Mouse (Mus musculus) kidney, embryonic 16.5 days (tissue): ENCODE results near the gene Kdm2a. TPM values are rescaled to one million over a fixed set of nuclear protein-coding genes. Genes with fewer than 3 reads are reported as not detected.
A peak's percentile ranks its signal among the peaks of the same experiment; 100 is the strongest.

Experiments used
- ATAC-seq: fragments of 200-750 bp; cut with Nextera tagmentation; 2 replicates; pipeline ENCODE4 v1.8.0; 2017; ENCODE audit warnings: moderate TSS enrichment; ENCODE audit not compliant: low FRiP score, low TSS enrichment
- H3K27ac ChIP-seq: fragments of 300-500 bp; sonication (generic); 2 replicates; pipeline ENCODE4 v1.5.1; 2014; ENCODE audit warnings: low read length
- H3K27me3 ChIP-seq: fragments of 300-500 bp; sonication (generic); 2 replicates; pipeline ENCODE4 v1.6.1; 2014; ENCODE audit warnings: low read length, control low read depth, mixed read lengths; ENCODE audit not compliant: insufficient read depth
- H3K36me3 ChIP-seq: fragments of 300-500 bp; sonication (generic); 2 replicates; pipeline ENCODE4 v1.6.1; 2014; ENCODE audit warnings: low read length, control low read depth, mixed read lengths; ENCODE audit not compliant: insufficient read depth
- H3K4me1 ChIP-seq: fragments of 300-500 bp; sonication (generic); 2 replicates; pipeline ENCODE4 v1.6.1; 2014; ENCODE audit warnings: low read length, control low read depth, mixed read lengths; ENCODE audit not compliant: insufficient read depth
- H3K4me2 ChIP-seq: fragments of 300-500 bp; sonication (generic); replicated peaks from 2 replicates; pipeline ENCODE4 v1.6.1; 2014; ENCODE audit warnings: low read depth, low read length
- H3K4me3 ChIP-seq: fragments of 300-500 bp; sonication (generic); 2 replicates; pipeline ENCODE4 v1.5.1; 2014; ENCODE audit warnings: mild to moderate bottlenecking, low read length
- H3K9ac ChIP-seq: fragments of 300-500 bp; sonication (generic); replicated peaks from 2 replicates; pipeline ENCODE4 v1.6.1; 2014; ENCODE audit warnings: low read length
- H3K9me3 ChIP-seq: fragments of 300-500 bp; sonication (generic); 2 replicates; pipeline ENCODE4 v1.6.1; 2016; ENCODE audit warnings: low read length, control low read depth
- WGBS: fragments of 180-500 bp; shearing (Covaris S2); extraction: QIAGEN DNeasy Blood & Tissue Kit; methylation state at CpG from one replicate; pipeline ENCODE4 v1.1.7; 2014; 5-methylcytosine and 5-hydroxymethylcytosine counted together
- polyA plus RNA-seq: library from polyadenylated mRNA; unstranded; fragments of >200 nt; fragmentation: Nextera tagmentation; extraction: Ambion mirVana; gene quantifications from 2 replicates; pipeline ENCODE4 v1.2.1, GENCODE M21; 2015

Kdm2a gene
- polyA plus RNA-seq, 1 experiment from 2014 or later: 47.5 TPM

DNA sequence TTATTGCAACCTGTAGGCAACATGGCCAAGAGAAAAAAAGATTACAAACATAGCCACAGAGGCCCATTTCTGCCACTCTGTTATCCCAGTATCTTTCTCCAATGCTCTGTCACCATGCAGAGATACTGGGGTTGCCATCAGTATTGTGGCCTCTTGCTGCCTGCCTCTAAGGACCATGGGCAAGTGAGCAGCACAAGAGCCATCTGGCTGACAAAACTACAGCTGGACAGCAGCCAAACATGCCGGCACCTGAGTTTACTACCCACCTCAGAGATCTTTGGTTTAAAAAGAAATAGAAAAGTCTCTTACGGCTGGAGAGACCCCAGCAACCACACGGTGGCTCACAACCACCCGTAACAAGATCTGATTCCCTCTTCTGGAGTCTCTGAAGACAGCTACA lies 78.8 kb downstream of the Kdm2a start:
- Histone ChIP-seq H3K9me3 (no peaks in the 10 kb centered on the region), H3K4me3 (no peak overlapping the region), H3K27me3 (no peaks in the 10 kb centered on the region), H3K4me2 (no peak overlapping the region), H3K36me3 (peaks cover 75% of the 10 kb centered on the region), H3K27ac (no peak overlapping the region), H3K9ac (no peak overlapping the region), H3K4me1 (peaks cover 3% of the 10 kb centered on the region; the same call in 1 of the 2 replicates)
- WGBS: 64% methylated on average over 4 of the region's 4 CpGs
- no peak for ATAC-seq

DNA sequence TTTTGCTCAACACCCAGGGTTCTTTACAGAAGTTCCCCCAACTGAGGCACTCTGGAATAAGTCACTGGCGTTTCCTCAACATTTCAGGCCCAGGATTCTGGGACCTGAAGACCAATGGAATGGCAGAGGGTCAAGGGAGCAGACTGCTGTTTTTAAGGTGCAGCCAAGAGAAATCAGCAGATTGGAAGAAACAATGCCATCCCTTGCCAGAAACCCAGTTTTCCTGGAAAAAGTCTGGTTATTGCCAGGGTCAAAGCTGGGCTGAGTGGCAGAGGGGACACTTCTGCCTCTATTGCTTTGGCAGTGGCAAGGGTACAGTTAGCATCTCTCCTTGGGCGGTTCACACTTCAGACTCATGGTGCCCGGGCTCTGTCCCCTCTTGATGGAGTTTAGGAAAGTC lies 80.9 kb downstream of the Kdm2a start:
- H3K9ac ChIP-seq: no peak overlapping the region
- H3K27ac ChIP-seq: no peak overlapping the region
- H3K36me3 ChIP-seq: peaks cover 62% of the 10 kb centered on the region
- no peaks in the 10 kb centered on the region for H3K27me3 ChIP-seq
- 92% methylated on average over 3 of the region's 3 CpGs for WGBS
- no peak overlapping the region for H3K4me3 ChIP-seq
- ATAC-seq: no peak
- peaks cover 3% of the 10 kb centered on the region; the same call in 1 of the 2 replicates for H3K4me1 ChIP-seq
- H3K9me3 ChIP-seq: no peaks in the 10 kb centered on the region
- H3K4me2 ChIP-seq: no peak overlapping the region

GRCm38 (mm10) chr19:4315223-4315944 lies 82.7 kb downstream of the Kdm2a start:
- H3K27ac ChIP-seq: 0 out of 2 replicates have a peak overlapping the region, but pooled peaks have one; percentile 10

GRCm38 (mm10) chr19:4309776-4310185 lies 88.3 kb downstream of the Kdm2a start:
- H3K4me3 ChIP-seq: no peak overlapping the region
- H3K4me1 ChIP-seq: peaks cover 10% of the 10 kb centered on the region
- H3K36me3 ChIP-seq: peaks cover 5% of the 10 kb centered on the region
- H3K4me2 ChIP-seq: no peak overlapping the region
- no peaks in the 10 kb centered on the region for H3K9me3 ChIP-seq
- no peak; the same call in 1 of the 2 replicates for ATAC-seq
- H3K9ac ChIP-seq: no peak overlapping the region
- H3K27ac ChIP-seq: no peak overlapping the region
- no peaks in the 10 kb centered on the region for H3K27me3 ChIP-seq

More at GRCm38 (mm10) chr19:4315223-4315944, 82.7 kb downstream of the Kdm2a start:
- no peaks in the 10 kb centered on the region for H3K9me3 ChIP-seq
- H3K4me3 ChIP-seq: no peak overlapping the region
- ATAC-seq: no peak
- 71% methylated on average over 6 of the region's 6 CpGs for WGBS
- peaks cover 3% of the 10 kb centered on the region; the same call in 1 of the 2 replicates for H3K4me1 ChIP-seq
- H3K4me2 ChIP-seq: no peak overlapping the region
- H3K9ac ChIP-seq: no peak overlapping the region
- peaks cover 44% of the 10 kb centered on the region for H3K36me3 ChIP-seq
- H3K27me3 ChIP-seq: no peaks in the 10 kb centered on the region

GRCm38 (mm10) chr19:4309302-4309701 lies 88.8 kb downstream of the Kdm2a start:
- Histone ChIP-seq H3K4me2 (no peak overlapping the region), H3K36me3 (peaks cover 5% of the 10 kb centered on the region), H3K4me1 (peaks cover 15% of the 10 kb centered on the region), H3K27ac (no peak overlapping the region), H3K9ac (no peak overlapping the region), H3K27me3 (no peaks in the 10 kb centered on the region), H3K9me3 (no peaks in the 10 kb centered on the region), H3K4me3 (no peak overlapping the region)
- ATAC-seq: no peak
- WGBS: 86% methylated on average over 4 of the region's 4 CpGs

- H3K9ac ChIP-seq: peak within 1 kb of the TSS; percentile 97
- H3K4me1 ChIP-seq: peaks cover 46% of the 10 kb centered on the region
- ATAC-seq: peak; percentile 82
- H3K9me3 ChIP-seq: no peaks in the 10 kb centered on the region
- H3K27ac ChIP-seq: peak within 1 kb of the TSS; percentile 85
- H3K4me2 ChIP-seq: peak within 1 kb of the TSS; percentile 77
- no peaks in the 10 kb centered on the region for H3K36me3 ChIP-seq
- no peaks in the 10 kb centered on the region for H3K27me3 ChIP-seq
- WGBS: 0% methylated on average over 14 of the region's 46 CpGs
- peak within 1 kb of the TSS; percentile 98 for H3K4me3 ChIP-seq
Observed at GRCm38 (mm10) chr19:4306190-4306577, 91.9 kb downstream of the Kdm2a start, which contains the start of gene Grk2. Gene Grk2 (minus strand): TSS chr19:4306222.

- under 1% methylated on average over 53 of the region's 68 CpGs for WGBS
- Histone ChIP-seq H3K9me3 (no peaks in the 10 kb centered on the region), H3K9ac (peak overlapping the region; percentile 97), H3K27me3 (no peaks in the 10 kb centered on the region), H3K4me2 (peak overlapping the region; percentile 77), H3K36me3 (no peaks in the 10 kb centered on the region), H3K27ac (peak overlapping the region; percentile 85), H3K4me1 (peaks cover 51% of the 10 kb centered on the region), H3K4me3 (peak overlapping the region; percentile 98)
- peak; percentile 50 for ATAC-seq
Observed at GRCm38 (mm10) chr19:4305491-4306189, 92.4 kb downstream of the Kdm2a start.

GRCm38 (mm10) chr19:4304871-4305321 lies 93.2 kb downstream of the Kdm2a start:
- H3K9ac ChIP-seq: peak overlapping the region; percentile 97
- H3K4me3 ChIP-seq: peak overlapping the region; percentile 98
- peaks cover 57% of the 10 kb centered on the region for H3K4me1 ChIP-seq
- H3K4me2 ChIP-seq: peak overlapping the region; percentile 77
- no peaks in the 10 kb centered on the region for H3K27me3 ChIP-seq
- peak overlapping the region; percentile 43 for H3K27ac ChIP-seq
- no peaks in the 10 kb centered on the region for H3K36me3 ChIP-seq
- WGBS: 44% methylated on average over 4 of the region's 4 CpGs
- no peak for ATAC-seq
- H3K9me3 ChIP-seq: no peaks in the 10 kb centered on the region

DNA sequence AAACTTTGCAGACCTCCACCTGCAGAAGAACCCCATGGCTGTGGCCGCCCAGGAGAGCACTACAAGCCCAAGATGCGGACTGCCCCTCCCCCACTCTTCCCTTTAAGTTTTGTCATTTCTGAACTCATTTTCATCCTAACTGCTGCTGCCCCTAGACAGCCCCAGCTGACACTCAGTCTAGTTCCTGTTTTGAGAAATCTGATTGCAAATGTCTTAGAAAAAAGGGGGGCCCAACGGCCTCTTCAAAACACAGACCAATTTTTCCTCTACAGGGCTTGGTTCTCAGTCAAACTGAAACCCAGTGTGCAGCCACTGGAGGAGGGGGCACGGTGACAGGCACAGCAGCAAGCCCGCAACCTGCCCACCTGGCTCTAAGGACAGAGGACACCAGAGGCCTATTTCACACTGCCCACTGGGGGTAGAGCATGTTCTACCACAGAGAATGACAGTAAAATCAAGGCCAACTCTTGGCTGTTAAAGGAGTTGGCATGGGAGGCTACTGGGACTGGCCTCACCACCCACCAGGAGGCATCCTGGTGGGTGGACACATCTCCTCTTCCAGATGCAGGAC lies 93.7 kb downstream of the Kdm2a start:
- Histone ChIP-seq H3K9me3 (no peaks in the 10 kb centered on the region), H3K4me2 (peak overlapping the region; percentile 77), H3K4me3 (peak overlapping the region; percentile 98), H3K27ac (peak overlapping the region; percentile 43), H3K9ac (peak overlapping the region; percentile 97), H3K36me3 (no peaks in the 10 kb centered on the region), H3K4me1 (peaks cover 63% of the 10 kb centered on the region), H3K27me3 (no peaks in the 10 kb centered on the region)
- ATAC-seq: no peak
- WGBS: 68% methylated on average over 5 of the region's 5 CpGs
